Mouse (Mus musculus): ENCODE results near the gene Eloa. TPM values are rescaled to one million over a fixed set of nuclear protein-coding genes. Genes with fewer than 3 reads are reported as not detected.

Eloa gene
- polyA plus RNA-seq, 1 experiment from 2014 or later = 29.7 TPM

- Histone ChIP-seq H3K27ac (ENCODE audit: low read depth, low read length) (no peak overlapping the region), H3K4me3 (ENCODE audit: low read depth, low read length) (no peak overlapping the region), H3K9me3 (ENCODE audit: control insufficient read depth, low read length) (no peaks in the 10 kb centered on the region), H3K36me3 (ENCODE audit: control insufficient read depth, insufficient read depth, low read length) (peaks cover 6% of the 10 kb centered on the region; the same call in 1 of the 2 replicates), H3K27me3 (ENCODE audit: control insufficient read depth, insufficient read depth, low read length) (no peaks in the 10 kb centered on the region), H3K4me2 (ENCODE audit: low read depth, low read length) (no peak overlapping the region), H3K9ac (replicated peaks; ENCODE audit: low read depth, low read length) (no peak overlapping the region), H3K4me1 (ENCODE audit: control insufficient read depth, insufficient read depth, low read length) (peaks cover 7% of the 10 kb centered on the region; the same call in 1 of the 2 replicates)
- no peak for ATAC-seq (ENCODE audit: low read depth)
- 96% methylated on average over 9 of the region's 9 CpGs for WGBS
These were observed 1.4 kb upstream of the Eloa start for GRCm38 (mm10) chr4:136022924-136023323.

DNA sequence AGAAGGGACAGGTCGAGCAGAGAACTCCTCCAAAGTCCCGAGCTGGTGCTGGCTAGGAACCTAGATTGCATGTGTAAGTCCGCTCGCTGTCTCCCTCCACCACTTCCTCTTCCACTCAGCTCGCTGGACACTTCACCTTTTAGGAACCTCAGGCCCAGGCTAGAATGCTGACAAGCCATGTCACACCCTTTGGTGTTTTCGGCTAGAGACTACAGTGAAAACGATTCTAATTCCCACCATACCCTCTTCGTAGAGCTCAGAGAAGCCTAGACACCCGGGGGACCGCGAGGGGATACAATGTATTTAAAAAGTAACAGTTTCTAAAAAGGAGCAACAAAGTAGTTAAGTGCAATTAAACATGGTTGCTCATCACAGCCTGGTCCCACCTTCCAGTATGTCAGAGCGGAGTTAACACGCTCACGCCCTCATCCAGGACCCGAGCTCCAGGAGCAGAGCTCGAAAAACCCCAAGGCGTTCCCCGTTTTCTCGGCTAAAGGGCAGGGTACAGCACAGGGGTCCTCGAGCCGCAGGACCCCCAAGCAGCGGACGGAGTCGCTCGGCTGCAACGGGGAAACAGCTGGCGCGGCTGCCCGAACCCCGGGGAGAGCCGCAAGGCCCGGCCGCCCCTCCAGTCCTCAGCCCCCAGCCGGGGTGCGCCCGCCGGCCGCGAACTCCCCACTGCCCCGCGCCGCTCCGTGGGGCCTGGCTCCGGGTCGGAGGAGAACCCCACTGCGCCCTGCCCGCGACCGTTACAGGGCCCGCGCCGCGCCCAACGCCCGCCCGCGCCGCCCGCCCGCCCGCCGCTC, 617 bp downstream of the Eloa start:
- under 1% methylated on average over 49 of the region's 62 CpGs for WGBS
- peak overlapping the region; percentile 67 for H3K27ac ChIP-seq (ENCODE audit: low read depth, low read length)
- ATAC-seq (ENCODE audit: low read depth) = peak; percentile 72
- no peaks in the 10 kb centered on the region for H3K36me3 ChIP-seq (ENCODE audit: control insufficient read depth, insufficient read depth, low read length)
- H3K4me1 ChIP-seq (ENCODE audit: control insufficient read depth, insufficient read depth, low read length) = peaks cover 7% of the 10 kb centered on the region; the same call in 1 of the 2 replicates
- H3K27me3 ChIP-seq (ENCODE audit: control insufficient read depth, insufficient read depth, low read length) = no peaks in the 10 kb centered on the region
- H3K9me3 ChIP-seq (ENCODE audit: control insufficient read depth, low read length) = no peaks in the 10 kb centered on the region
- H3K4me2 ChIP-seq (ENCODE audit: low read depth, low read length) = peak overlapping the region; percentile 93
- H3K4me3 ChIP-seq (ENCODE audit: low read depth, low read length) = peak overlapping the region; percentile 92
- peak overlapping the region; percentile 96 for H3K9ac ChIP-seq (replicated peaks; ENCODE audit: low read depth, low read length)

- Histone ChIP-seq H3K9me3 (ENCODE audit: control insufficient read depth, low read length) (no peaks in the 10 kb centered on the region), H3K4me3 (ENCODE audit: low read depth, low read length) (no peak overlapping the region), H3K4me1 (ENCODE audit: control insufficient read depth, insufficient read depth, low read length) (peaks cover 7% of the 10 kb centered on the region; the same call in 1 of the 2 replicates), H3K36me3 (ENCODE audit: control insufficient read depth, insufficient read depth, low read length) (peaks cover 9% of the 10 kb centered on the region), H3K27ac (ENCODE audit: low read depth, low read length) (no peak overlapping the region), H3K9ac (replicated peaks; ENCODE audit: low read depth, low read length) (no peak overlapping the region), H3K27me3 (ENCODE audit: control insufficient read depth, insufficient read depth, low read length) (no peaks in the 10 kb centered on the region), H3K4me2 (ENCODE audit: low read depth, low read length) (no peak overlapping the region)
- ATAC-seq (ENCODE audit: low read depth) = no peak
- WGBS = 83% methylated on average over 3 of the region's 3 CpGs
These were observed 5.4 kb downstream of the Eloa start for GRCm38 (mm10) chr4:136016059-136016602.

DNA sequence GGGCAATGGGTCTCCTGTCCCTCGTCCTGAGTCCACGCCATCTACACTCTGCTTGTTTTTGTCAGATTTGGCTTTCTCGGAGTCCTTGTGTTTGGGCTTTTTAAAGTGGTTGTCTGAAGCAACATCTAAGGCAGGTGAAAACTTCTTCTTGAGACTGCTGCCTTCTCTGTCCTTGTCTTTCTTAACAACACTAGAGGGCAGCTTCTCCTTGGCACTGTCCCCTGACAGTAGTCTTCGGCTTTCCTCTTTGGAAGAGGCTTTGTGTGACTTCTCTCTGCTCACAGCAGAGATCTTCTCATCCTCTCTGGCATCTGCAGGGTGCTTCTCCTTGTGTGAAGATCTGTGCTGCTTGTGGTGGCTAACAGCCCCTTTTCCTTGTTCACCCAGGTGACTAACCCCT, 11.0 kb downstream of the Eloa start:
- no peak for ATAC-seq (ENCODE audit: low read depth)
- no peak overlapping the region for H3K27ac ChIP-seq (ENCODE audit: low read depth, low read length)
- peaks cover 52% of the 10 kb centered on the region for H3K36me3 ChIP-seq (ENCODE audit: control insufficient read depth, insufficient read depth, low read length)
- H3K4me1 ChIP-seq (ENCODE audit: control insufficient read depth, insufficient read depth, low read length) = no peaks in the 10 kb centered on the region
- no peak overlapping the region for H3K4me2 ChIP-seq (ENCODE audit: low read depth, low read length)
- H3K9ac ChIP-seq (replicated peaks; ENCODE audit: low read depth, low read length) = no peak overlapping the region
- H3K27me3 ChIP-seq (ENCODE audit: control insufficient read depth, insufficient read depth, low read length) = no peaks in the 10 kb centered on the region
- no peak overlapping the region for H3K4me3 ChIP-seq (ENCODE audit: low read depth, low read length)
- WGBS = 90% methylated on average over 4 of the region's 4 CpGs
- H3K9me3 ChIP-seq (ENCODE audit: control insufficient read depth, low read length) = no peaks in the 10 kb centered on the region

DNA sequence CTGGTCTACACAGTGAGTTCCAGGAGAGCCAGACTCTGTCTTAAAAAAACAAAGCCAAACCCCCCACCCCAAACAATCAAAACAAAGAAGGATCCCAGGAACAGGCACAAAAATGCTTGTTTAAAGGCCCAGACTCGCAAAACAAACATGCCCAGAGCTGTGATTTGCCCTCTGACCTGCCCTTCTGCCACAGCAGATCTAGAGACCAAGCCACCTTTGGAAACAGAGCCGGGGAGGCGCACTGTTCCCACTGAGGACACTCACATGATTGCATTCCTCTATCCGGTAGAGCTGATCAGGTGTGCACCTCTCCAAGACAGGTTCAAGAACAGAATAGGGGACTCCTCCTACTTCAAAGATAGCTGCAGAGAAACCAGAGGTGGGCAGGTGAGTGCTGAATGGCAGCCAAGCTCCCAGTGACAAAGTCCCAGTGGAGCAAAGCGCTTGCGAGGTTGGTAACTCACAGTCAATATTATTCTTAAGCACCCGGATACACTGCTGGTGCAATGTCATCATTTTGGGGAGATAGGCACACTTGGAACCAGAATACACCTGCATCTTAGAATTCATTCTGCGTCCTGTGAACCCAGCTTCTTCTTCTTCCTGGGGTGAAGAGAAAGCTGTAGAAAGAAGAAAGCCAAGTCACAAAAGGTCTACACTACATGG, 12.6 kb downstream of the Eloa start:
- H3K36me3 ChIP-seq (ENCODE audit: control insufficient read depth, insufficient read depth, low read length) = peaks cover 61% of the 10 kb centered on the region
- no peaks in the 10 kb centered on the region for H3K4me1 ChIP-seq (ENCODE audit: control insufficient read depth, insufficient read depth, low read length)

GRCm38 (mm10) chr4:136006821-136007220, 14.7 kb downstream of the Eloa start:
- H3K4me1 ChIP-seq (ENCODE audit: control insufficient read depth, insufficient read depth, low read length) = no peaks in the 10 kb centered on the region
- no peak overlapping the region for H3K9ac ChIP-seq (replicated peaks; ENCODE audit: low read depth, low read length)
- H3K4me2 ChIP-seq (ENCODE audit: low read depth, low read length) = no peak overlapping the region
- 96% methylated on average over 3 of the region's 3 CpGs for WGBS
- H3K4me3 ChIP-seq (ENCODE audit: low read depth, low read length) = no peak overlapping the region
- no peak for ATAC-seq (ENCODE audit: low read depth)
- no peaks in the 10 kb centered on the region for H3K27me3 ChIP-seq (ENCODE audit: control insufficient read depth, insufficient read depth, low read length)
- no peaks in the 10 kb centered on the region for H3K9me3 ChIP-seq (ENCODE audit: control insufficient read depth, low read length)
- peaks cover 68% of the 10 kb centered on the region for H3K36me3 ChIP-seq (ENCODE audit: control insufficient read depth, insufficient read depth, low read length)
- H3K27ac ChIP-seq (ENCODE audit: low read depth, low read length) = no peak overlapping the region

More for the DNA sequence above, 12.6 kb downstream of the Eloa start:
- Histone ChIP-seq H3K4me2 (ENCODE audit: low read depth, low read length) (no peak overlapping the region), H3K27ac (ENCODE audit: low read depth, low read length) (no peak overlapping the region), H3K4me3 (ENCODE audit: low read depth, low read length) (no peak overlapping the region), H3K27me3 (ENCODE audit: control insufficient read depth, insufficient read depth, low read length) (no peaks in the 10 kb centered on the region), H3K9me3 (ENCODE audit: control insufficient read depth, low read length) (no peaks in the 10 kb centered on the region), H3K9ac (replicated peaks; ENCODE audit: low read depth, low read length) (no peak overlapping the region)
- ATAC-seq (ENCODE audit: low read depth) = no peak
- WGBS = 95% methylated on average over 8 of the region's 8 CpGs

- Histone ChIP-seq H3K9me3 (ENCODE audit: control insufficient read depth, low read length) (no peaks in the 10 kb centered on the region), H3K4me2 (ENCODE audit: low read depth, low read length) (no peak overlapping the region), H3K4me3 (ENCODE audit: low read depth, low read length) (no peak overlapping the region), H3K27me3 (ENCODE audit: control insufficient read depth, insufficient read depth, low read length) (no peaks in the 10 kb centered on the region), H3K9ac (replicated peaks; ENCODE audit: low read depth, low read length) (no peak overlapping the region), H3K36me3 (ENCODE audit: control insufficient read depth, insufficient read depth, low read length) (peaks cover 52% of the 10 kb centered on the region), H3K27ac (ENCODE audit: low read depth, low read length) (no peak overlapping the region), H3K4me1 (ENCODE audit: control insufficient read depth, insufficient read depth, low read length) (no peaks in the 10 kb centered on the region)
- ATAC-seq (ENCODE audit: low read depth) = no peak
- 89% methylated on average over 2 of the region's 2 CpGs for WGBS
These were observed 16.6 kb downstream of the Eloa start for GRCm38 (mm10) chr4:136004921-136005320.

DNA sequence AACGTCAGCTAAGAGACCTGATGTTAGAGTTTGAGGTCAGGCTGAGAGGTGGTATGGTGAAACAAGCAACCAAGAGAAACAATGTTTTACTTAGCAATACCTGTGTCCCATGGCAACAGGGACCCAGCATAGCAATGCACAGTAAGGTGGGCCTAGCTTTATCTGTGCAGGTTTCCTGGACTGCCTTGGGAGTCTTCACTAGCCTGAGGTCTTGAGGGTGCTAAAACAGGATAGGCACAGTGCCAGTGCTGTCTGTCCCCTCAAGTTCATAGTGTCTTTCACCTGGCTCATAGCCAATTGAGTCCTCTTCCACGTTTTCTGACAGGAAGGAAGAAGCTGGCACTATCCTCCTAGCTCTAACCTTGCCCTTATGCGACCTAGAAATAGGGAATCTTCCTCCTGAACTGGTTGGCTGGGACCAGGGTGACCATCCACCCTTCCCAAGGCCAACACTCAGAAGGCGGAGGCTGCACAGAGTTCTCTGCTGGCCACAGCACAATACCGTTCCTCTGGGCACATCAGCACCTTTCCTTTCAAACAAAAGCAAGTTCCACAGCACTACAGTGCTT, 17.4 kb downstream of the Eloa start:
- peaks cover 45% of the 10 kb centered on the region for H3K36me3 ChIP-seq (ENCODE audit: control insufficient read depth, insufficient read depth, low read length)
- H3K27me3 ChIP-seq (ENCODE audit: control insufficient read depth, insufficient read depth, low read length) = no peaks in the 10 kb centered on the region
- H3K4me1 ChIP-seq (ENCODE audit: control insufficient read depth, insufficient read depth, low read length) = no peaks in the 10 kb centered on the region
- no peak for ATAC-seq (ENCODE audit: low read depth)
- H3K27ac ChIP-seq (ENCODE audit: low read depth, low read length) = no peak overlapping the region
- 92% methylated on average over 5 of the region's 5 CpGs for WGBS
- H3K9me3 ChIP-seq (ENCODE audit: control insufficient read depth, low read length) = no peaks in the 10 kb centered on the region
- H3K9ac ChIP-seq (replicated peaks; ENCODE audit: low read depth, low read length) = no peak overlapping the region
- no peak overlapping the region for H3K4me2 ChIP-seq (ENCODE audit: low read depth, low read length)
- no peak overlapping the region for H3K4me3 ChIP-seq (ENCODE audit: low read depth, low read length)

DNA sequence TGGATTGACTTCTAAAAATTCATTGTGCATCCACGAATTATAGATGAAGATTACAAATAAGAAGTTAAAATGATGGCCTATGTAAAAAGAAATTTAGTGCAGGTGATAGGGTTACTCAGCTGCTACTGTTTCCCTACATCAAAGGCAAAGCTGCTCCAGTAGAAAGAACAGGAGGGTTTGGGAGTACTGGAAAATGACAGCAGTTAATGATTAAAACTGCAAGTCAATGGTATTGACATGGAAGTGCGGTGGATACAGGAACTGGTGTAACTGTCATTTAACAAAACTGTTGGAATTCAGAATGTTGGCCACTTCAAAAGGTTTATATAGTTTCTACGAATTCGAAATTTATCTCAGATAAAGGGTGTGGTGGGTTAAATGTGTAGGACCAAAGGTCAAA, 26.4 kb downstream of the Eloa start:
- Histone ChIP-seq H3K36me3 (ENCODE audit: control insufficient read depth, insufficient read depth, low read length) (no peaks in the 10 kb centered on the region), H3K9ac (replicated peaks; ENCODE audit: low read depth, low read length) (no peak overlapping the region), H3K27me3 (ENCODE audit: control insufficient read depth, insufficient read depth, low read length) (no peaks in the 10 kb centered on the region), H3K9me3 (ENCODE audit: control insufficient read depth, low read length) (no peaks in the 10 kb centered on the region), H3K4me3 (ENCODE audit: low read depth, low read length) (no peak overlapping the region), H3K4me2 (ENCODE audit: low read depth, low read length) (no peak overlapping the region), H3K4me1 (ENCODE audit: control insufficient read depth, insufficient read depth, low read length) (no peaks in the 10 kb centered on the region), H3K27ac (ENCODE audit: low read depth, low read length) (no peak overlapping the region)
- ATAC-seq (ENCODE audit: low read depth) = no peak
- 86% methylated on average over 4 of the region's 4 CpGs for WGBS
